Mouse (Mus musculus) forebrain, embryonic 12.5 days (tissue): ENCODE measurements at regions not wholly inside any gene's neighbourhood (a gene's known extent, or its start where the extent isn't known, plus 50 kb on each side); places are given as distances from the start of the nearest gene placed in this dataset.

ENCODE experiments used
- ATAC-seq: fragments of 200-750 bp; cut with Nextera tagmentation; 2 replicates; pipeline ENCODE4 v1.8.0; 2017; ENCODE audit warnings: moderate TSS enrichment; ENCODE audit not compliant: low FRiP score
- H3K27ac ChIP-seq: fragments of 300-500 bp; sonication (generic); 2 replicates; pipeline ENCODE4 v1.5.1; 2016; ENCODE audit warnings: mild to moderate bottlenecking
- H3K27me3 ChIP-seq: fragments of 300-500 bp; sonication (generic); 2 replicates; pipeline ENCODE4 v1.6.1; 2016; ENCODE audit warnings: mild to moderate bottlenecking
- H3K36me3 ChIP-seq: fragments of 300-500 bp; sonication (generic); replicated peaks from 2 replicates; pipeline ENCODE4 v1.6.1; 2016; ENCODE audit warnings: mild to moderate bottlenecking
- H3K4me1 ChIP-seq: fragments of 300-500 bp; sonication (generic); 2 replicates; pipeline ENCODE4 v1.6.1; 2016
- H3K4me2 ChIP-seq: fragments of 300-500 bp; sonication (generic); 2 replicates; pipeline ENCODE4 v1.6.1; 2016; ENCODE audit warnings: mild to moderate bottlenecking, moderate library complexity
- H3K4me3 ChIP-seq: fragments of 300-500 bp; sonication (generic); replicated peaks from 2 replicates; pipeline ENCODE4 v1.5.1; 2016; ENCODE audit warnings: mild to moderate bottlenecking
- H3K9ac ChIP-seq: fragments of 300-500 bp; sonication (generic); 2 replicates; pipeline ENCODE4 v1.6.1; 2016; ENCODE audit warnings: mild to moderate bottlenecking
- H3K9me3 ChIP-seq: fragments of 300-500 bp; sonication (generic); 2 replicates; pipeline ENCODE4 v1.6.1; 2016
- WGBS: fragments of 180-500 bp; shearing (Covaris S2); methylation state at CpG from one replicate; pipeline ENCODE4 v1.1.7; 2016; 5-methylcytosine and 5-hydroxymethylcytosine counted together

GRCm38 (mm10) chr17:79501926-79502325 lies 109.7 kb upstream of the Rmdn2 start:
- Histone ChIP-seq H3K27me3 (no peaks in the 10 kb centered on the region), H3K36me3 (no peaks in the 10 kb centered on the region), H3K4me2 (no peak overlapping the region), H3K27ac (no peak overlapping the region), H3K4me1 (no peaks in the 10 kb centered on the region; the same call in 1 of the 2 replicates), H3K9ac (no peak overlapping the region), H3K9me3 (no peaks in the 10 kb centered on the region), H3K4me3 (no peak overlapping the region)
- no peak for ATAC-seq
- WGBS = 95% methylated on average over 2 of the region's 2 CpGs

- Histone ChIP-seq H3K9me3 (no peaks in the 10 kb centered on the region), H3K4me2 (no peak overlapping the region), H3K27ac (no peak overlapping the region), H3K36me3 (no peaks in the 10 kb centered on the region), H3K9ac (no peak overlapping the region), H3K4me1 (no peaks in the 10 kb centered on the region; the same call in 1 of the 2 replicates), H3K4me3 (no peak overlapping the region), H3K27me3 (no peaks in the 10 kb centered on the region)
- 88% methylated on average over 2 of the region's 2 CpGs for WGBS
- ATAC-seq = no peak
These were observed 108.6 kb upstream of the Rmdn2 start for GRCm38 (mm10) chr17:79503037-79503436.

- no peaks in the 10 kb centered on the region for H3K9me3 ChIP-seq
- no peaks in the 10 kb centered on the region for H3K36me3 ChIP-seq
- H3K4me1 ChIP-seq = no peaks in the 10 kb centered on the region; the same call in 1 of the 2 replicates
- no peaks in the 10 kb centered on the region for H3K27me3 ChIP-seq
- H3K4me3 ChIP-seq = no peak overlapping the region
- no peak overlapping the region for H3K9ac ChIP-seq
- no peak overlapping the region for H3K27ac ChIP-seq
- H3K4me2 ChIP-seq = no peak overlapping the region
- 87% methylated on average over 3 of the region's 3 CpGs for WGBS
- no peak for ATAC-seq
These were observed 107.5 kb upstream of the Rmdn2 start for GRCm38 (mm10) chr17:79504209-79504608.

- H3K9ac ChIP-seq = no peak overlapping the region
- H3K9me3 ChIP-seq = no peaks in the 10 kb centered on the region
- 95% methylated on average over 1 of the region's 1 CpGs for WGBS
- no peak for ATAC-seq
- H3K4me1 ChIP-seq = no peaks in the 10 kb centered on the region; the same call in 1 of the 2 replicates
- H3K27ac ChIP-seq = no peak overlapping the region
- no peaks in the 10 kb centered on the region for H3K27me3 ChIP-seq
- no peak overlapping the region for H3K4me3 ChIP-seq
- no peaks in the 10 kb centered on the region for H3K36me3 ChIP-seq
- no peak overlapping the region for H3K4me2 ChIP-seq
These were observed 106.1 kb upstream of the Rmdn2 start for GRCm38 (mm10) chr17:79505565-79505964.

GRCm38 (mm10) chr17:79509281-79509680 lies 102.4 kb upstream of the Rmdn2 start:
- no peaks in the 10 kb centered on the region for H3K36me3 ChIP-seq
- 84% methylated on average over 8 of the region's 8 CpGs for WGBS
- H3K27ac ChIP-seq = no peak overlapping the region
- no peak overlapping the region for H3K4me2 ChIP-seq
- H3K4me3 ChIP-seq = no peak overlapping the region
- ATAC-seq = no peak
- H3K9me3 ChIP-seq = no peaks in the 10 kb centered on the region
- H3K4me1 ChIP-seq = no peaks in the 10 kb centered on the region
- no peaks in the 10 kb centered on the region for H3K27me3 ChIP-seq
- H3K9ac ChIP-seq = no peak overlapping the region

- Histone ChIP-seq H3K27me3 (no peaks in the 10 kb centered on the region), H3K9me3 (no peaks in the 10 kb centered on the region)
- ATAC-seq = no peak
These were observed 101.5 kb upstream of the Rmdn2 start for GRCm38 (mm10) chr17:79509957-79510710.

GRCm38 (mm10) chr17:79511218-79511617 lies 100.4 kb upstream of the Rmdn2 start:
- Histone ChIP-seq H3K27me3 (no peaks in the 10 kb centered on the region), H3K4me3 (no peak overlapping the region), H3K27ac (no peak overlapping the region), H3K9ac (no peak overlapping the region), H3K36me3 (no peaks in the 10 kb centered on the region), H3K9me3 (no peaks in the 10 kb centered on the region), H3K4me1 (no peaks in the 10 kb centered on the region), H3K4me2 (no peak overlapping the region)
- no peak for ATAC-seq
- 90% methylated on average over 9 of the region's 9 CpGs for WGBS

More at GRCm38 (mm10) chr17:79509957-79510710, 101.5 kb upstream of the Rmdn2 start:
- Histone ChIP-seq H3K4me2 (no peak overlapping the region), H3K36me3 (no peaks in the 10 kb centered on the region), H3K27ac (no peak overlapping the region), H3K9ac (no peak overlapping the region), H3K4me3 (no peak overlapping the region), H3K4me1 (no peaks in the 10 kb centered on the region)
- 88% methylated on average over 11 of the region's 11 CpGs for whole genome bisulfite sequencing

GRCm38 (mm10) chr17:79514076-79514475 lies 97.6 kb upstream of the Rmdn2 start:
- Histone ChIP-seq H3K4me2 (no peak overlapping the region), H3K9me3 (no peaks in the 10 kb centered on the region), H3K27me3 (no peaks in the 10 kb centered on the region), H3K27ac (no peak overlapping the region), H3K9ac (no peak overlapping the region), H3K36me3 (no peaks in the 10 kb centered on the region), H3K4me3 (no peak overlapping the region), H3K4me1 (no peaks in the 10 kb centered on the region)
- ATAC-seq = no peak
- WGBS = 89% methylated on average over 7 of the region's 7 CpGs

- Histone ChIP-seq H3K4me3 (no peak overlapping the region), H3K4me2 (no peak overlapping the region), H3K9me3 (no peaks in the 10 kb centered on the region), H3K27ac (no peak overlapping the region), H3K27me3 (no peaks in the 10 kb centered on the region), H3K36me3 (no peaks in the 10 kb centered on the region), H3K4me1 (no peaks in the 10 kb centered on the region), H3K9ac (no peak overlapping the region)
- 68% methylated on average over 3 of the region's 3 CpGs for WGBS
- ATAC-seq = no peak
These were observed 93.5 kb upstream of the Rmdn2 start for GRCm38 (mm10) chr17:79518185-79518584.

GRCm38 (mm10) chr17:79518696-79519095 lies 93.0 kb upstream of the Rmdn2 start:
- Histone ChIP-seq H3K27me3 (no peaks in the 10 kb centered on the region), H3K27ac (no peak overlapping the region), H3K4me3 (no peak overlapping the region), H3K4me2 (no peak overlapping the region), H3K36me3 (no peaks in the 10 kb centered on the region), H3K4me1 (no peaks in the 10 kb centered on the region), H3K9me3 (no peaks in the 10 kb centered on the region), H3K9ac (no peak overlapping the region)
- no peak for ATAC-seq
- WGBS = 83% methylated on average over 5 of the region's 5 CpGs

- H3K27ac ChIP-seq = no peak overlapping the region
- no peak overlapping the region for H3K4me2 ChIP-seq
- 75% methylated on average over 4 of the region's 4 CpGs for WGBS
- no peak for ATAC-seq
- H3K9me3 ChIP-seq = no peaks in the 10 kb centered on the region
- no peaks in the 10 kb centered on the region for H3K4me1 ChIP-seq
- H3K36me3 ChIP-seq = no peaks in the 10 kb centered on the region
- no peaks in the 10 kb centered on the region for H3K27me3 ChIP-seq
- H3K4me3 ChIP-seq = no peak overlapping the region
- no peak overlapping the region for H3K9ac ChIP-seq
These were observed 92.3 kb upstream of the Rmdn2 start for GRCm38 (mm10) chr17:79519356-79519755.

GRCm38 (mm10) chr17:79520283-79520682 lies 91.4 kb upstream of the Rmdn2 start:
- no peak overlapping the region for H3K4me3 ChIP-seq
- no peak overlapping the region for H3K9ac ChIP-seq
- no peak for ATAC-seq
- no peaks in the 10 kb centered on the region for H3K4me1 ChIP-seq
- no peaks in the 10 kb centered on the region for H3K36me3 ChIP-seq
- WGBS = 87% methylated on average over 5 of the region's 5 CpGs
- no peak overlapping the region for H3K4me2 ChIP-seq
- no peaks in the 10 kb centered on the region for H3K9me3 ChIP-seq
- H3K27me3 ChIP-seq = no peaks in the 10 kb centered on the region
- no peak overlapping the region for H3K27ac ChIP-seq

GRCm38 (mm10) chr17:79521691-79522090 lies 90.0 kb upstream of the Rmdn2 start:
- no peak overlapping the region for H3K4me3 ChIP-seq
- no peaks in the 10 kb centered on the region for H3K27me3 ChIP-seq
- H3K4me1 ChIP-seq = no peaks in the 10 kb centered on the region
- ATAC-seq = no peak
- H3K9me3 ChIP-seq = no peaks in the 10 kb centered on the region
- no peak overlapping the region for H3K27ac ChIP-seq
- no peak overlapping the region for H3K4me2 ChIP-seq
- H3K36me3 ChIP-seq = no peaks in the 10 kb centered on the region
- 92% methylated on average over 7 of the region's 7 CpGs for WGBS
- H3K9ac ChIP-seq = no peak overlapping the region
